11 mouse cellular contexts compared by ENCODE assay signal in genomic region chr11:79129388-79130356, GRCm38 (mm10). TPM values are rescaled to one million over a fixed set of nuclear protein-coding genes. Genes with fewer than 3 reads are reported as not detected.
DNase-seq lines count a peak whose midpoint lies in the region; ATAC-seq lines count a peak whose summit lies in the region.
"Had no signal": no experiment of that assay in that cellular context is flagged by ENCODE, and none has a peak within 500 bp of the region (broad histone marks: within the 10 kb centered on the region; RNA-seq: fewer than 3 reads in every experiment).

No protein-coding gene starts in this region.

- WGBS in heart, embryonic 16.5 days, result 56% methylated on average over 13 of the region's 13 CpGs

- ATAC-seq in heart, embryonic 16.5 days (replicated peaks; ENCODE audit: extremely low read depth, insufficient read depth, low FRiP score), result no peak
- ATAC-seq in activated CD4-positive, CD25-positive, alpha-beta regulatory T cell, adult 4 months, result peak; percentile 62

- DNase-seq in heart, adult 8-10 months (ENCODE audit: low spot score), result no peak
- DNase-seq in thymus, postnatal 0 days (ENCODE audit: low spot score), result peak; percentile 42
- DNase-seq in thymus, postnatal 25 days, result no peak
- no peak for DNase-seq in c-Kit-positive CD71-positive TER-119-positive erythroid progenitor cells, embryonic 14.5 days (ENCODE audit: low spot score)
- DNase-seq in right cerebral cortex, postnatal 36 days (ENCODE audit: low spot score in 2 of 2), result no peak
- DNase-seq: cerebellum, postnatal 25 days; gastrocnemius, postnatal 36 days; kidney, postnatal 14 days; lung, embryonic 14.5 days had no signal

- no peak overlapping the region for H3K4me3 ChIP-seq in heart, embryonic 16.5 days (ENCODE audit: low read length)

- no peaks in the 10 kb centered on the region; the same call in 1 of the 2 replicates for H3K9me3 ChIP-seq in heart, embryonic 16.5 days (replicated peaks; ENCODE audit: control insufficient read depth, low read length)

- no peak overlapping the region for H3K4me2 ChIP-seq in heart, embryonic 16.5 days (ENCODE audit: low read depth, low read length)
- H3K4me2 ChIP-seq: lung, embryonic 14.5 days had no signal

- H3K36me3 ChIP-seq in heart, embryonic 16.5 days (ENCODE audit: control insufficient read depth, insufficient read depth), result no peaks in the 10 kb centered on the region

- no peak overlapping the region for H3K9ac ChIP-seq in heart, embryonic 16.5 days (ENCODE audit: low read length)
- H3K9ac ChIP-seq: lung, embryonic 14.5 days had no signal

- H3K27ac ChIP-seq in heart, embryonic 16.5 days (ENCODE audit: low read length), result peak overlapping the region; percentile 50

- H3K4me1 ChIP-seq in heart, embryonic 16.5 days (ENCODE audit: control insufficient read depth, insufficient read depth, low read length), result peaks cover 40% of the 10 kb centered on the region

- no peaks in the 10 kb centered on the region for H3K27me3 ChIP-seq in heart, embryonic 16.5 days (ENCODE audit: control insufficient read depth, insufficient read depth, low read length)

RNA-seq across cellular contexts. Expression of gene Ksr1, which starts 16.5 kb away (rescaled TPM):
- polyA plus RNA-seq in heart, embryonic 16.5 days (2015; fragmentation: Nextera tagmentation; extraction: Ambion mirVana), result 3.3 TPM in 2 replicates
- 1 to 10 TPM; 5.9 to 8.2 (median 6.5) TPM for total RNA-seq in heart, adult 8-10 months (2022)
- polyA plus RNA-seq in thymus, postnatal 0 days (2015; fragmentation: Nextera tagmentation; extraction: Ambion mirVana), result 2.7 and 2.8 TPM in 2 replicates
- polyA plus RNA-seq in activated CD4-positive, CD25-positive, alpha-beta regulatory T cell, adult 4 months (2017; shearing (Covaris generic)), result 1 to 10 TPM; 2.9 to 3.8 TPM
